Mouse (Mus musculus) erythroblast, embryonic 14.5 days (primary cell): ENCODE measurements at regions not wholly inside any gene's neighbourhood (a gene's known extent, or its start where the extent isn't known, plus 50 kb on each side); places are given as distances from the start of the nearest gene placed in this dataset.

Experiments
- GATA1 ChIP-seq: IDR thresholded peaks from 2 replicates; pipeline ENCODE4 v1.6.1; 2012; ENCODE audit warnings: low read length, inconsistent platforms, mixed read lengths
- TAL1 ChIP-seq: IDR thresholded peaks from 3 replicates; pipeline ENCODE4 v1.6.1; 2012; ENCODE audit warnings: low read length, inconsistent platforms, mixed read lengths

- TF ChIP-seq GATA1 (no peak), TAL1 (no peak)
Observed at GRCm38 (mm10) chr1:137256294-137256693, 296.0 kb upstream of the Nr5a2 start.
